Mouse (Mus musculus): ENCODE measurements around the gene Pgap1.

- no peak for TF ChIP-seq CTCF (IDR thresholded peaks at IDR 0.05)
- no peak for TF ChIP-seq POLR2A (IDR thresholded peaks at IDR 0.05; ENCODE audit: insufficient read depth, low read depth, low read length)
These were observed 780 bp downstream of the Pgap1 start for GRCm38 (mm10) chr1:54556586-54557221.

All from heart, adult 2 months (tissue).